Mouse (Mus musculus): ENCODE measurements around the gene Reck. TPM values are rescaled to one million over a fixed set of nuclear protein-coding genes. Genes with fewer than 3 reads are reported as not detected.

The Reck gene
- polyA plus RNA-seq, 1 experiment from 2014 or later, result 25.7 TPM

DNA sequence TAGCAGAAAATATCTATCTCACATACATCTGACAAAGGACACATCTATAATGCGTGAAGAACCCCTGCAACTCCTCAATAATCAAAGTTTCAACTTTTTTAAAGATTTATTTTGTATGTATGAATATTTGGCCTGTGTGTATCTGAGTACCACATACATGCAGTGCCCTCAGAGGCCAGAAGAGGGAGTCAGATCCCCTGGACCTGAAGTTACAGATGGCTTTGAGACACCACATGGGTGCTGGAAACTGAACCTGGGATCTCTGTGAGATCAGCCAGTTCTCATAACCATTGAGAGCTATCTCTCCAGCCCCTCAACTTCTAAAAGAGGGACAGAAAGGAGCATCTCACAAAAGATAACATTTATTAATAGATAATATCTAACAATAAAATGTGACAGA lies 45.3 kb downstream of the Reck start:
- WGBS, result 93% methylated on average over 1 of the region's 1 CpGs
- Histone ChIP-seq H3K27ac (replicated peaks; ENCODE audit: low read depth, low read length) (no peak overlapping the region), H3K4me1 (ENCODE audit: control insufficient read depth, insufficient read depth, low read length) (no peaks in the 10 kb centered on the region), H3K4me3 (ENCODE audit: low read depth, low read length) (no peak overlapping the region), H3K4me2 (ENCODE audit: low read depth, severe bottlenecking) (no peak overlapping the region), H3K36me3 (ENCODE audit: control insufficient read depth, insufficient read depth, low read length) (peaks cover 4% of the 10 kb centered on the region; the same call in 1 of the 2 replicates), H3K9me3 (ENCODE audit: control insufficient read depth, low read length) (0 out of 2 replicates have a peak, but pooled peaks cover 2% of the 10 kb centered on the region), H3K27me3 (ENCODE audit: control insufficient read depth, insufficient read depth, low read length) (no peaks in the 10 kb centered on the region), H3K9ac (ENCODE audit: low read length) (no peak overlapping the region)
- DNase-seq (ENCODE audit: low spot score) (no peak), ATAC-seq (ENCODE audit: insufficient number of reproducible peaks, low FRiP score, low TSS enrichment, low read depth) (no peak)

DNA sequence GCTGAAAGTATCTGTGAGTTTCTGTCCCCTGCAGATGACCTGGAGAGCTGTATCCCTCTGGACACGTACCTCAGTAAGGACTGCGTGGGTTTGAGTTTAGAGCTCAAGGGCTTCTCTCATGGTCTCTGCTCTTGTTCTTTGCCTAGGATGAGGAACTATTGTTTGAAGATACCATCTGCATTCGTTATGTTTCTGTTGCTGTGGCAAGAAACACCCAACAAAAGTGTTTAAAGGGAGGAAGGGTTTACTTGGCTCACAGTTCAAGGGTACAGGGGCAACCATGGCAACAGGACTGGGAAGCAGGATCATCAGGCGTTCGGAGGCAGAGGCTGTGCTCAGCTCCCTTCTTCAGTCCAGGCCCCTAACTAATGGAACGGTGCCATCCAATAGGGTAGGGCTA lies 49.8 kb downstream of the Reck start:
- WGBS, result 92% methylated on average over 6 of the region's 6 CpGs
- Histone ChIP-seq H3K9ac (ENCODE audit: low read length) (no peak overlapping the region), H3K27ac (replicated peaks; ENCODE audit: low read depth, low read length) (peak overlapping the region; percentile 1; the same call in 1 of the 2 replicates), H3K4me3 (ENCODE audit: low read depth, low read length) (no peak overlapping the region), H3K4me2 (ENCODE audit: low read depth, severe bottlenecking) (no peak overlapping the region), H3K9me3 (ENCODE audit: control insufficient read depth, low read length) (0 out of 2 replicates have a peak, but pooled peaks cover 2% of the 10 kb centered on the region), H3K36me3 (ENCODE audit: control insufficient read depth, insufficient read depth, low read length) (peaks cover 14% of the 10 kb centered on the region; the same call in 1 of the 2 replicates), H3K4me1 (ENCODE audit: control insufficient read depth, insufficient read depth, low read length) (no peaks in the 10 kb centered on the region), H3K27me3 (ENCODE audit: control insufficient read depth, insufficient read depth, low read length) (no peaks in the 10 kb centered on the region)
- ATAC-seq (ENCODE audit: insufficient number of reproducible peaks, low FRiP score, low TSS enrichment, low read depth), result no peak
- DNase-seq (ENCODE audit: low spot score), result no peak

DNA sequence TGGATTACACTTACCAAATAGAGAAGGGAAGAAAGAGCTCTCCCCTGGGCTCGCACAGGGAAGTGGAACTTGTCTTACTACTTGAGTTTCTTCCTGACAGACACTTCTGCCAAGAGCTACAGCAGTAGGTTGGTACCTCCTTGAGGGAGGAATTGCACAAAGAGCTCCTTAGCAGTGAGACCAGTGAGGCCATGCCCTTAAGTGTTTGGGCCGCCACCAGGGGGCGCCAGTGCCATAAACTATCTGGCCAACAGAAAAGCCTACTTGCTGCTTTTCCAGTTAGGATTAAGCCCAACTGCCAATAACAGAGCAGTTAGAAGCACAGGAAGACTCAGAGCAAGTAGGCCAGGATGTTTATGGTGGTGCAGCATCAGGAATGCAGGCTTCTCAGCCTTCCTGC lies 50.4 kb downstream of the Reck start:
- Histone ChIP-seq H3K4me3 (ENCODE audit: low read depth, low read length) (no peak overlapping the region), H3K27me3 (ENCODE audit: control insufficient read depth, insufficient read depth, low read length) (no peaks in the 10 kb centered on the region), H3K4me1 (ENCODE audit: control insufficient read depth, insufficient read depth, low read length) (no peaks in the 10 kb centered on the region), H3K9me3 (ENCODE audit: control insufficient read depth, low read length) (0 out of 2 replicates have a peak, but pooled peaks cover 2% of the 10 kb centered on the region), H3K9ac (ENCODE audit: low read length) (no peak overlapping the region), H3K27ac (replicated peaks; ENCODE audit: low read depth, low read length) (no peak overlapping the region), H3K36me3 (ENCODE audit: control insufficient read depth, insufficient read depth, low read length) (peaks cover 14% of the 10 kb centered on the region; the same call in 1 of the 2 replicates), H3K4me2 (ENCODE audit: low read depth, severe bottlenecking) (no peak overlapping the region)
- ATAC-seq (ENCODE audit: insufficient number of reproducible peaks, low FRiP score, low TSS enrichment, low read depth), result 0 out of 2 replicates have a peak, but pooled peaks have one; percentile 44
- peak; percentile 89 for DNase-seq (ENCODE audit: low spot score)
- WGBS, result 17% methylated on average over 3 of the region's 3 CpGs

DNA sequence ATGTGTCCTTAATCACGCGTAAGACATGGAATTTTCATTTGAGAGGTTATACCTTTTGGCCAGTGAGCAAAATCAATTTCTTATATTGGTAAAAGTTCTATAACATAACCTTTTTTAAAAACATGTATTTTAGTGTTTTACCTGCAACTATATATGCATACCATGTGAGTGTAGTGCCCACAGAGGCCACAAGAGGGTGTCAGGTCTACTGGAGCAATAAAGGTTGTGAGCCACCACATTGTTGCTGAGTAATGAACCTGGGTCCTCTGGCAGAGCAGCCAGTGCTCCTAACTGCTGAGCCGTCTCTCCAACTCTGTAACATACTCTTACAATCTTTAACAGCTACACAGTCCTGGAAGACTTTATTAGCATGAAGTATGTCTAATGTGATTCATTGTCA lies 52.5 kb downstream of the Reck start:
- ATAC-seq (ENCODE audit: insufficient number of reproducible peaks, low FRiP score, low TSS enrichment, low read depth) (no peak), DNase-seq (ENCODE audit: low spot score) (peak; percentile 39)
- no peaks in the 10 kb centered on the region for H3K27me3 ChIP-seq (ENCODE audit: control insufficient read depth, insufficient read depth, low read length)
- no peak overlapping the region for H3K27ac ChIP-seq (replicated peaks; ENCODE audit: low read depth, low read length)
- no peak overlapping the region for H3K9ac ChIP-seq (ENCODE audit: low read length)
- H3K4me3 ChIP-seq (ENCODE audit: low read depth, low read length), result no peak overlapping the region
- 0 out of 2 replicates have a peak, but pooled peaks cover 2% of the 10 kb centered on the region for H3K9me3 ChIP-seq (ENCODE audit: control insufficient read depth, low read length)
- 86% methylated on average over 3 of the region's 3 CpGs for WGBS
- H3K36me3 ChIP-seq (ENCODE audit: control insufficient read depth, insufficient read depth, low read length), result peaks cover 16% of the 10 kb centered on the region; the same call in 1 of the 2 replicates
- H3K4me1 ChIP-seq (ENCODE audit: control insufficient read depth, insufficient read depth, low read length), result no peaks in the 10 kb centered on the region
- H3K4me2 ChIP-seq (ENCODE audit: low read depth, severe bottlenecking), result no peak overlapping the region

DNA sequence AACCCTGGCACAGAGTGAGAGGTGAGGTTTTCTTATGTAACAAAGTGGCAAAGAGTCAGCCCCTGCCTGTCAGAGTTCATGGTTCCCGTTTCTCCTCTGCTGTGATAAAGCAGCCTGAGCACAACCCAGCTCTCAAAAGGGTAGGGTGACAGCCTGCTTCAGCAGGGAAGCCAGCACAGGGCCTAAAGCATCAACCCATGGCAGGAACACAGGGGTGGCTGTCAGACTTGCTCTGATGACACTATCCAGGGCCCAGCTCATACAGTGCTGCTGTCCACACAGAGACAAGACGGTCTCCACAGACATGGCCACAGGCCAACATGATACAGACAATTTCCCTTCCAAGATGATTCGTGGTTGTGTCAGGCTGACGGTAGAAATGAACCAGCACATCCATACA lies 56.5 kb downstream of the Reck start:
- DNase-seq (ENCODE audit: low spot score) (no peak), ATAC-seq (ENCODE audit: insufficient number of reproducible peaks, low FRiP score, low TSS enrichment, low read depth) (no peak)
- Histone ChIP-seq H3K27me3 (ENCODE audit: control insufficient read depth, insufficient read depth, low read length) (no peaks in the 10 kb centered on the region), H3K9me3 (ENCODE audit: control insufficient read depth, low read length) (no peaks in the 10 kb centered on the region), H3K9ac (ENCODE audit: low read length) (no peak overlapping the region), H3K4me2 (ENCODE audit: low read depth, severe bottlenecking) (no peak overlapping the region), H3K36me3 (ENCODE audit: control insufficient read depth, insufficient read depth, low read length) (peaks cover 14% of the 10 kb centered on the region; the same call in 1 of the 2 replicates), H3K4me1 (ENCODE audit: control insufficient read depth, insufficient read depth, low read length) (no peaks in the 10 kb centered on the region), H3K4me3 (ENCODE audit: low read depth, low read length) (no peak overlapping the region), H3K27ac (replicated peaks; ENCODE audit: low read depth, low read length) (no peak overlapping the region)
- WGBS, result 92% methylated on average over 4 of the region's 4 CpGs

DNA sequence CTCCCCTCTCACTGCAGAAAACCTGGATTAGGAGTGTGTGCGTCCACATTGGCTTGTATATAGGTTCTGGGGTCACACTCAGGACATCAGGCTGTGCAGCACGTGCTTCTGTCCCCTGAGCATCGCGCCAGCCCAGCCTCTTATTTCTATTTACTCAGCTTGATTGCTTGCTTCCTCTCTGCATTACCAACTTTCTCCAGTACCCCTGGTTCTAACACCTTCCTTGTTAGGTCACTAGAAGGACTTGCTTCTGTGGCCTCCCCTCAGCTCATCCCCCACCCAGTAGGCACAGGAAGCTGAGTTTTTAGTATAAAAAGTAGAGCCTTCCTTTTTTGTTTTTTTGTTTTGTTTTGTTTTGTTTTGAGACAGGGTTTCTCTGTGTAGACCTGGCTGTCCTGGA lies 60.9 kb downstream of the Reck start:
- 89% methylated on average over 4 of the region's 4 CpGs for WGBS
- Histone ChIP-seq H3K27ac (replicated peaks; ENCODE audit: low read depth, low read length) (no peak overlapping the region), H3K9me3 (ENCODE audit: control insufficient read depth, low read length) (no peaks in the 10 kb centered on the region), H3K4me3 (ENCODE audit: low read depth, low read length) (no peak overlapping the region), H3K4me2 (ENCODE audit: low read depth, severe bottlenecking) (no peak overlapping the region), H3K9ac (ENCODE audit: low read length) (no peak overlapping the region), H3K27me3 (ENCODE audit: control insufficient read depth, insufficient read depth, low read length) (no peaks in the 10 kb centered on the region), H3K36me3 (ENCODE audit: control insufficient read depth, insufficient read depth, low read length) (peaks cover 6% of the 10 kb centered on the region; the same call in 1 of the 2 replicates), H3K4me1 (ENCODE audit: control insufficient read depth, insufficient read depth, low read length) (no peaks in the 10 kb centered on the region)
- no peak for ATAC-seq (ENCODE audit: insufficient number of reproducible peaks, low FRiP score, low TSS enrichment, low read depth)
- no peak for DNase-seq (ENCODE audit: low spot score)

DNA sequence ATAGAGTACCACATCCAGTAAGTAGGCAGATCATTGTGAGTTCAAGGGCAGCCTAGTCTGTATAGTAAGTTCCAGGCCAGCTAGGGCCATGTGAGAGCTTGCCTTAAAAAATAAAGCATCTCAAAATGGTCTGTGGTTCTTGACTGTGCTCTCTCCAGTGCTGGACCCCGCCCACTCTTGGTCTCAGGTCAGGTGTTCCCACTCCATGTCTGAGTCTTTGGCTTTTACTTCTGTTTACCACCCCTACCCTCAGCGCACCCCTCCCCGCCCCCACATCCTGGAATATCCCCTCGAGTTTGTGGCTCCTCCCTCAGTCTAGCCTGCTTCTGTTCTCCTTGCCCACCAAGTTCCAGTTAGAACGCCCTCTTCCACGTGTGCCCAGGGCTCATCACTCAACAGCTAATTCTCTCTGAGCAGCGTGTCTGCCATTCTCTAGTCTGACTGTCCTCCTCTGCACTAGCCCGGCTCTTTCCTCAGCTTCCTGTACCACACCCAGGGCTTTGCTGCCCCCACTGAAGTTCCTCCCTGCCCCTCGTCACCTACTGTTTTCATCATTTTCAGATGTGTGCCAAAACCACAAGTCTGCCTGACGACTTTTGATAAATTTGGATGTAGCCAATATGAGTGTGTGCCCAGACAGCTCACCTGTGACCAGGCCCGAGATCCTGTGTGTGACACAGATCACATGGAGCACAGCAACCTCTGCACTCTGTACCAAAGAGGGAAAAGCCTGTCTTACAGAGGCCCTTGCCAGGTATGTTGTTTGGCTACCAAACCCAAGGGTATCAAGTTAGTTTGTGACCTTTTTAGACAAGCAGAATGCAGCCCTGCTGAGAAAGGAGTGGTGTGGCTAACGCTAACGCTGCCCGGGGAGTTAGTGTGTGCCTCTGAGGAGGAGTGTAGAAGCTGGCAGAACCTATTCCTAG lies 61.7 kb downstream of the Reck start:
- H3K27ac ChIP-seq (replicated peaks; ENCODE audit: low read depth, low read length), result no peak overlapping the region
- no peak overlapping the region for H3K9ac ChIP-seq (ENCODE audit: low read length)
- H3K4me3 ChIP-seq (ENCODE audit: low read depth, low read length), result no peak overlapping the region
- no peaks in the 10 kb centered on the region for H3K27me3 ChIP-seq (ENCODE audit: control insufficient read depth, insufficient read depth, low read length)
- no peak for ATAC-seq (ENCODE audit: insufficient number of reproducible peaks, low FRiP score, low TSS enrichment, low read depth)
- 82% methylated on average over 14 of the region's 14 CpGs for WGBS
- peaks cover 4% of the 10 kb centered on the region; the same call in 1 of the 2 replicates for H3K36me3 ChIP-seq (ENCODE audit: control insufficient read depth, insufficient read depth, low read length)
- no peak for DNase-seq (ENCODE audit: low spot score)
- H3K4me2 ChIP-seq (ENCODE audit: low read depth, severe bottlenecking), result no peak overlapping the region
- no peaks in the 10 kb centered on the region for H3K4me1 ChIP-seq (ENCODE audit: control insufficient read depth, insufficient read depth, low read length)
- H3K9me3 ChIP-seq (ENCODE audit: control insufficient read depth, low read length), result no peaks in the 10 kb centered on the region

DNA sequence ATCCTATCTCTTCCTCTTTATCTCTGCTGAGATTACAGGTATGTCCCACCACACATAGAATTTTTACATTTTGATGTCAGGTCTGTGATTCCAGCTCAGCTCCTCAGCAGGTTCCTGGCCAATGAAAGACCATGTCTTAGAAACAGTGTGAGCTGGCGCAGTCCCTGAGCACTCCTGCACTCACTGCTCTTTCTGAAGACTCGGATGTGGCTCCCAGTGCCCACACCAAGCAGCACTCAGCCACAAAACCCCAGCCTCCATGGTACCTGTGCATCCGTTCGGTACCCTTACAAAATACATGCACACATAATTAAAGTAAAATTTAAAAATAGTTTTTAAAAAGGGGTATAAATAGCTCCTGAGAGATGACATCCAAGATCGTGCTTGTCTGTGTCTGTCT lies 66.0 kb downstream of the Reck start:
- no peak overlapping the region for H3K9ac ChIP-seq (ENCODE audit: low read length)
- H3K27me3 ChIP-seq (ENCODE audit: control insufficient read depth, insufficient read depth, low read length), result no peaks in the 10 kb centered on the region
- peaks cover 5% of the 10 kb centered on the region; the same call in 1 of the 2 replicates for H3K36me3 ChIP-seq (ENCODE audit: control insufficient read depth, insufficient read depth, low read length)
- DNase-seq (ENCODE audit: low spot score) (no peak), ATAC-seq (ENCODE audit: insufficient number of reproducible peaks, low FRiP score, low TSS enrichment, low read depth) (no peak)
- H3K27ac ChIP-seq (replicated peaks; ENCODE audit: low read depth, low read length), result no peak overlapping the region
- H3K4me2 ChIP-seq (ENCODE audit: low read depth, severe bottlenecking), result no peak overlapping the region
- H3K4me3 ChIP-seq (ENCODE audit: low read depth, low read length), result no peak overlapping the region
- H3K4me1 ChIP-seq (ENCODE audit: control insufficient read depth, insufficient read depth, low read length), result no peaks in the 10 kb centered on the region
- no peaks in the 10 kb centered on the region for H3K9me3 ChIP-seq (ENCODE audit: control insufficient read depth, low read length)
- 93% methylated on average over 5 of the region's 5 CpGs for WGBS

All from limb, embryonic 11.5 days (tissue).